Mouse (Mus musculus) kidney, postnatal 36 days (tissue): ENCODE measurements around the gene Dock7.

ENCODE experiments used
- DNase-seq, 2 experiments: peaks; one replicate each; pipeline ENCODE4 v3.0.0; 2021 to 2022; ENCODE audit warnings: mixed read lengths in 2 of 2

Dock7 gene

DNA sequence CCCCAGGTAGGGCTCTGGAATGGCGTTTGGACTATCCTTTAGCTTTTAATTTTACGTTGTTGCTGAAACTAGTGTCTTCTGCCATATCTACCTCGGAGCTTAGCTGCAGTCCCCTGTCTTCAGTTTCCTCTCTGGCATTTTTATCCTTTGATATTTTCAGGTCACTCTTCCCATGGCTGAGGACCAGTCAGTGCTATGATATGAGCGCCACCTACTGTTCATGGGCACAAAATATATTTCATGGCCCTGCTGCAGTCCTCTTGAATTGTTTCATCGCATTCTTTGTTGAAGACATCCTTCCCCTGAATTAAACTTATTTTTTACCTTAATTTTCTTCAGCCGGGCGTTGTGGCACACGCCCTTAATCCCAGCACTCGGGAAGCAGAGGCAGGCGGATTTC lies 233.6 kb downstream of the Dock7 start:
- peak; percentile 54 to 70 for DNase-seq
